Mouse (Mus musculus) forebrain, embryonic 13.5 days (tissue): Measurements from ENCODE around the gene Rftn2. TPM values are rescaled to one million over a fixed set of nuclear protein-coding genes. Genes with fewer than 3 reads are reported as not detected.

Source experiments
- ATAC-seq: fragments of 200-750 bp; cut with Nextera tagmentation; 2 replicates; pipeline ENCODE4 v1.8.0; 2017
- H3K27ac ChIP-seq: fragments of 300-500 bp; sonication (generic); 2 replicates; pipeline ENCODE4 v1.5.1; 2015; ENCODE audit warnings: inconsistent platforms, mild to moderate bottlenecking, moderate library complexity
- H3K27me3 ChIP-seq: fragments of 300-500 bp; sonication (generic); 2 replicates; pipeline ENCODE4 v1.6.1; 2015; ENCODE audit warnings: mild to moderate bottlenecking, inconsistent platforms
- H3K36me3 ChIP-seq: fragments of 300-500 bp; sonication (generic); 2 replicates; pipeline ENCODE4 v1.6.1; 2015; ENCODE audit warnings: mild to moderate bottlenecking, inconsistent platforms; ENCODE audit not compliant: poor library complexity, severe bottlenecking
- H3K4me1 ChIP-seq: fragments of 300-500 bp; sonication (generic); 2 replicates; pipeline ENCODE4 v1.6.1; 2015; ENCODE audit warnings: inconsistent platforms
- H3K4me2 ChIP-seq: fragments of 300-500 bp; sonication (generic); 2 replicates; pipeline ENCODE4 v1.6.1; 2015; ENCODE audit warnings: inconsistent platforms, mild to moderate bottlenecking, moderate library complexity
- H3K4me3 ChIP-seq: fragments of 300-500 bp; sonication (generic); 2 replicates; pipeline ENCODE4 v1.5.1; 2015; ENCODE audit warnings: mild to moderate bottlenecking, inconsistent platforms
- H3K9ac ChIP-seq: fragments of 300-500 bp; sonication (generic); 2 replicates; pipeline ENCODE4 v1.6.1; 2015; ENCODE audit warnings: mild to moderate bottlenecking, inconsistent platforms
- H3K9me3 ChIP-seq: fragments of 300-500 bp; sonication (generic); replicated peaks from 2 replicates; pipeline ENCODE4 v1.6.1; 2016; ENCODE audit warnings: inconsistent platforms
- WGBS: fragments of 180-500 bp; shearing (Covaris S2); methylation state at CpG from one replicate; pipeline ENCODE4 v1.1.7; 2015; 5-methylcytosine and 5-hydroxymethylcytosine counted together
- polyA plus RNA-seq: library from polyadenylated mRNA; unstranded; fragments of >200 nt; fragmentation: Nextera tagmentation; extraction: Ambion mirVana; gene quantifications from 2 replicates; pipeline ENCODE4 v1.2.1, GENCODE M21; 2015

Rftn2 gene
- polyA plus RNA-seq, 1 experiment from 2014 or later = 11.1 TPM

GRCm38 (mm10) chr1:55186592-55187210 lies 39.9 kb downstream of the Rftn2 start:
- WGBS = 18% methylated on average over 11 of the region's 11 CpGs
- Histone ChIP-seq H3K4me2 (no peak overlapping the region), H3K9me3 (no peaks in the 10 kb centered on the region), H3K27me3 (no peaks in the 10 kb centered on the region), H3K36me3 (0 out of 2 replicates have a peak, but pooled peaks cover under 1% of the 10 kb centered on the region), H3K9ac (no peak overlapping the region), H3K27ac (no peak overlapping the region), H3K4me1 (no peaks in the 10 kb centered on the region), H3K4me3 (no peak overlapping the region)
- no peak for ATAC-seq

- no peaks in the 10 kb centered on the region for H3K4me1 ChIP-seq
- H3K9ac ChIP-seq = no peak overlapping the region
- H3K27ac ChIP-seq = no peak overlapping the region
- no peak for ATAC-seq
- H3K4me2 ChIP-seq = no peak overlapping the region
- H3K4me3 ChIP-seq = no peak overlapping the region
- H3K27me3 ChIP-seq = no peaks in the 10 kb centered on the region
- H3K36me3 ChIP-seq = peaks cover 7% of the 10 kb centered on the region
- H3K9me3 ChIP-seq = no peaks in the 10 kb centered on the region
- 86% methylated on average over 6 of the region's 6 CpGs for WGBS
Observed at GRCm38 (mm10) chr1:55185718-55186117, 40.9 kb downstream of the Rftn2 start.

GRCm38 (mm10) chr1:55182392-55182791 lies 44.2 kb downstream of the Rftn2 start:
- Histone ChIP-seq H3K27me3 (no peaks in the 10 kb centered on the region), H3K9ac (no peak overlapping the region), H3K4me1 (no peaks in the 10 kb centered on the region), H3K36me3 (peaks cover 14% of the 10 kb centered on the region), H3K27ac (no peak overlapping the region), H3K9me3 (no peaks in the 10 kb centered on the region), H3K4me2 (no peak overlapping the region), H3K4me3 (no peak overlapping the region)
- ATAC-seq = no peak
- WGBS = 91% methylated on average over 5 of the region's 5 CpGs

DNA sequence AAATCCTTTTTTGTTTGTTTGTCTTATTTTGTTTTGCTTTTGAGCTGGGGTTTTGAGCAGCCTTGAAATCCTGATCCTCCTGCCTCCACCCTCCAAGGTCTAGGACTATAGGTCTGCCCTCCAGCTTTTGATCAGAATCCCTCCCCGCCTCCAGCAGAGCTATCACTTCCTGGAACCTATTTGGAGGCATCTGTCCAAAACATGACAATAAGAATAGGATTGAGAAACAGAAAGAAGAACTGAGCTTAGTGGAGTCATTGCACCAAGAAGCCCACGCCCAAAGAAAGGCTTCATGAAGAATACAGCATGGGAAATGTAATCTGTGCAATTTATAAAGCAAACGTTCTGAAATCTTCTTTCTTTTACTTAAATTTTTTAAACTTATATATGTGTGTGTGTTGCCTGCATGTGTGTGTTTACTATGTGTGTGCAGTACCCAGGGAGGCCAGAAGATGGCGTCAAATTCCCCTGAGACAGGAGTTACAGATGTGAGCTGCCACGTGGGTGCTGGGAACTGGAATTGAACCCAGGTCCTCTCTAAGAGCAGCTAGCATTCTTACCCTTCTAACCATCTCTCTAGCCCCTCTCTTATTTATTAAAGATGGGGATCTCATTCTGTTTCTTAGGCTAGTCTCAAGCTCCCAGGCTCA lies 46.5 kb downstream of the Rftn2 start:
- no peak for ATAC-seq
- H3K9ac ChIP-seq = no peak overlapping the region
- H3K9me3 ChIP-seq = no peaks in the 10 kb centered on the region
- 82% methylated on average over 5 of the region's 5 CpGs for WGBS
- H3K36me3 ChIP-seq = peaks cover 14% of the 10 kb centered on the region
- H3K4me1 ChIP-seq = no peaks in the 10 kb centered on the region
- no peak overlapping the region for H3K4me2 ChIP-seq
- H3K27me3 ChIP-seq = no peaks in the 10 kb centered on the region
- H3K27ac ChIP-seq = no peak overlapping the region
- H3K4me3 ChIP-seq = no peak overlapping the region

DNA sequence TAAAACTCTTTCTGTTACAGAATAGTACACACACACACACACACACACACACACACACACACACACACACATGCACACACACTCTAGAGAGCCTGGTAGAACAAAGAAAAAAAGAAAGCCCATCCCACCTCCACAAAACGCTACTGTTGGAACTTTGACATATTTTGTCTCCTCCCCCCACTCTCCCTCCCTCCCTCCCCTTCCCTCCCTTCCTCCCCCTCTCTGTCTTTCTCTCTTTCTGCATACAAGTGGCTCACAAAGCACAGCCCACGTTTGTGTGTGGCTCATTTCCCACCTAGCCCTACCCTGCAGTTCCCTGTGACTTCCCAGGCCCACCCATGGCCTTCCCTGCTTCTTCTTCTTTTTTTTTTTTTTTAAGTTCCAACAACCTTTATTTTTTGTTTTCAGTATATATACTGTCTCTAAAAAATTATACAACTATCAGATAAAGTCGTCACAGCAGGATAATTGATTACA lies 52.0 kb downstream of the Rftn2 start:
- no peaks in the 10 kb centered on the region for H3K27me3 ChIP-seq

GRCm38 (mm10) chr1:55173720-55174557 lies 52.6 kb downstream of the Rftn2 start:
- H3K9me3 ChIP-seq = peaks cover 5% of the 10 kb centered on the region; the same call in 1 of the 2 replicates
- ATAC-seq = 0 out of 2 replicates have a peak, but pooled peaks have one; percentile 21

More for the DNA sequence above, 52.0 kb downstream of the Rftn2 start:
- Histone ChIP-seq H3K4me3 (no peak overlapping the region), H3K4me2 (no peak overlapping the region), H3K9me3 (no peaks in the 10 kb centered on the region), H3K4me1 (no peaks in the 10 kb centered on the region), H3K9ac (no peak overlapping the region), H3K36me3 (peaks cover 2% of the 10 kb centered on the region; the same call in 1 of the 2 replicates), H3K27ac (no peak overlapping the region)
- 49% methylated on average over 3 of the region's 3 CpGs for WGBS
- ATAC-seq = 0 out of 2 replicates have a peak, but pooled peaks have one; percentile 13

DNA sequence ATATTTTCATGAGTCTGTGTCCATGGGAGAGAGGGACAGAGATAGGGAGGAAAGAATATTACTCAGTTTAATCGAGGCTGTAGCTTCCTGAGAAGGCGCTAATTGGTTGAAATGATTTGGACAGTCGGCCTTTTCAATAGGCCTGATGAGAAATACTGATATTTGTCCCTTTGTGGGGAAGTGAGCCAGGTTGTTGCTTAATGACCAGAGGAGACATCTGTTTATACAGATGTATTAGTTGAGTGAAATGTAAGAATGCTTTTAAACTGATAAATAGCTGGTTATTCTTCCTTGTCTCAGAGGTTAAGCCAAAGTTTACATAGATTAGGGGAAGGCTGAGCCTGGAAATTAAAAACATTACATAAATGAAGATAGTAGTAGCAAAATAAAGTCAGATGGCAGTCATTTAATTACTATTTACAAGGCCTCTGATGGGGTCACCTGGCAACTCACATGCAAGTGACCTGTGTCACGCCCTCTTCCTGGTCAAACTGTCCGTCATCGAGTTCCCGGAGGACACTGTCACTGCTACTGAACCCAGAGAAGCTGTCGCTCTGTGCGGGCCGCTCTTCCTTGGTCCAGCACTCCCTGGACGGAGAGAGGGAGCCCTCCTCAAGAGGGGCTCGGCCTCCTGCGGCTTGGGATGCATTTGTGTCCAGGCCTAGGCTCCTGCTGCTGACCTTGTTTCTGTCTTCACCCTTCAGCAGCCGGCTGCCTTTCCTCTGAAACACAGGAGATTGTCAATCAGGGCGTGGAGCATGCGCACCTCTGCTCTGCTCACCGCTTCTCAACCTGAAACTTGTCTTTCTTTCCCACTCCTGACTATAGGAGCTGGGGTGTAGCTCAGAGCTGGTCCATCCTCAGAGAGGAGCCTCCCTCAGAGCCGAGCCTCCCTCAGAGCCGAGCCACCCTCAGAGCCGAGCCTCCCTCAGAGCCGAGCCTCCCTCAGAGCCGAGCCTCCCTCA lies 54.9 kb downstream of the Rftn2 start:
- H3K27me3 ChIP-seq = no peaks in the 10 kb centered on the region
- peaks cover 9% of the 10 kb centered on the region; the same call in 1 of the 2 replicates for H3K36me3 ChIP-seq
- no peak overlapping the region for H3K9ac ChIP-seq
- H3K9me3 ChIP-seq = peaks cover 5% of the 10 kb centered on the region; the same call in 1 of the 2 replicates
- no peaks in the 10 kb centered on the region for H3K4me1 ChIP-seq
- WGBS = 67% methylated on average over 22 of the region's 22 CpGs
- H3K4me2 ChIP-seq = peak overlapping the region; percentile 38; the same call in 1 of the 2 replicates
- H3K4me3 ChIP-seq = peak overlapping the region; percentile 18; the same call in 1 of the 2 replicates
- 0 out of 2 replicates have a peak, but pooled peaks have one; percentile 36 for ATAC-seq
- no peak overlapping the region for H3K27ac ChIP-seq

More at GRCm38 (mm10) chr1:55173720-55174557, 52.6 kb downstream of the Rftn2 start:
- no peak overlapping the region for H3K27ac ChIP-seq
- H3K36me3 ChIP-seq = peaks cover 9% of the 10 kb centered on the region; the same call in 1 of the 2 replicates
- H3K4me2 ChIP-seq = no peak overlapping the region
- no peaks in the 10 kb centered on the region for H3K4me1 ChIP-seq
- H3K4me3 ChIP-seq = no peak overlapping the region
- 79% methylated on average over 10 of the region's 10 CpGs for WGBS
- no peak overlapping the region for H3K9ac ChIP-seq
- no peaks in the 10 kb centered on the region for H3K27me3 ChIP-seq

DNA sequence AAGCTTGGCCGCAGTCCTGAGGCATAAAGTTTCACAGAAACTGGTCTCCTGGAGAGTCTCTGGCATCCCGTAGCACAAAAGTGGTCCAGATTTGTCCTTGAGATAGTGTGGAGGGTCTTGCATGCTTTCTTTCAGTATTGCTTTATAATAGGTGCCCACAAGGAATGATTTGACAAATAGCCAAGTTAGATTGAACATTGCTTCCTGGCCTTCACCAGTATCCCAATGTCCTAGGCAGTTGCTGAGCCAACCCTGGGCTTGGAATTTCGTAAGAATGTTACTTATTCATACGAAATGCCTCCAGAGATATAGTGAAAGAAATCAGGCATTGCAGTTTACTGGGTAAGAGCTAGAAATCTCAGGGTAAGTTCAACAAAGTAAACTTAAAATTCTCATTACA lies 58.0 kb downstream of the Rftn2 start:
- peaks cover 5% of the 10 kb centered on the region; the same call in 1 of the 2 replicates for H3K9me3 ChIP-seq
- no peaks in the 10 kb centered on the region for H3K27me3 ChIP-seq
- H3K36me3 ChIP-seq = peaks cover 9% of the 10 kb centered on the region; the same call in 1 of the 2 replicates
- H3K4me3 ChIP-seq = no peak overlapping the region
- H3K4me1 ChIP-seq = no peaks in the 10 kb centered on the region
- no peak overlapping the region for H3K4me2 ChIP-seq
- ATAC-seq = no peak
- 96% methylated on average over 4 of the region's 4 CpGs for WGBS
- H3K27ac ChIP-seq = no peak overlapping the region
- no peak overlapping the region for H3K9ac ChIP-seq

DNA sequence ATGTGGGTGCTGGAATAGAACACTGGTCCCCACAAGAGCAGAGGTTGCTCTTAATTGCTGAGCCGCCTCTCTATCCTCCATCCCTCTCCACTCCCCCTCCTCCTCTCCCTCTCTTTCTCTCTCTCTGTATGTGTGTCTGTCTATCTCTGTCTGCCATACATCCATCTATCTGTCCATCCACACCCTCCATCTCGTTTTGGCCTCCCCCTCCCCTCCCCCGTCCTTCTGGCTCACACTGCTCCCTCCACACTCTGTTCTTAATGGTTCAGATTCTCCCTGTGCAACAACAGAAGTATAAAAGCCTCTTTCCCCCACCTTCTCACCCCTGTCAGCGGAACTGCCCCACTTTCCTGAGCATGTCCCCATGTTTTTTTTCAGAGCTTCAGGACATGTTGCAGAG lies 59.0 kb downstream of the Rftn2 start:
- no peak overlapping the region for H3K9ac ChIP-seq
- peaks cover 5% of the 10 kb centered on the region; the same call in 1 of the 2 replicates for H3K9me3 ChIP-seq
- H3K4me3 ChIP-seq = no peak overlapping the region
- 85% methylated on average over 4 of the region's 4 CpGs for WGBS
- peaks cover 9% of the 10 kb centered on the region; the same call in 1 of the 2 replicates for H3K36me3 ChIP-seq
- no peaks in the 10 kb centered on the region for H3K4me1 ChIP-seq
- H3K4me2 ChIP-seq = no peak overlapping the region
- no peak overlapping the region for H3K27ac ChIP-seq
- no peaks in the 10 kb centered on the region for H3K27me3 ChIP-seq
- ATAC-seq = no peak

GRCm38 (mm10) chr1:55164005-55164404 lies 62.6 kb downstream of the Rftn2 start:
- 0 out of 2 replicates have a peak, but pooled peaks cover 1% of the 10 kb centered on the region for H3K36me3 ChIP-seq
- peaks cover under 1% of the 10 kb centered on the region; the same call in 1 of the 2 replicates for H3K9me3 ChIP-seq
- no peak overlapping the region for H3K4me2 ChIP-seq
- 70% methylated on average over 5 of the region's 5 CpGs for WGBS
- H3K9ac ChIP-seq = no peak overlapping the region
- H3K4me3 ChIP-seq = no peak overlapping the region
- no peaks in the 10 kb centered on the region for H3K27me3 ChIP-seq
- no peak for ATAC-seq
- 0 out of 2 replicates have a peak, but pooled peaks cover 3% of the 10 kb centered on the region for H3K4me1 ChIP-seq
- H3K27ac ChIP-seq = no peak overlapping the region

DNA sequence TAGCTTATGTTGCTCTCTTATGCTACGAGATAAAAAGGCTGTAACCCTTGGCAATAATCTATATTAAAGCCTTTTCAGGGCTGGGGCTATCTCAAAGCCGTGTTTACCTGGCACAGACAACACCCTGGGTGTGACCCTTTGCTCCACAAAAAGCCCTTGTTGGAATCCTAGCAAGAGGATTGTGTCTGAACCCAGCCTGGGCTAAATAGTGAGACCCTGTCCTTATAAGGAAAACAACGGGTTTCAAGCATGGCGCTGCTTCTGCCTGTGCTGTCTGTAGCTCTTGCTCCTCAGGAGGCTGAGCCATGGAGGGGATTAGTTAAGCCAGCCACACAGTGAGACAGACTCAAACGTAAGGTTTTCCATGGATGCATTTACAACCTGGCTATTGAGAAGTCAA lies 63.8 kb downstream of the Rftn2 start:
- ATAC-seq = no peak
- H3K4me3 ChIP-seq = no peak overlapping the region
- no peak overlapping the region for H3K4me2 ChIP-seq
- no peaks in the 10 kb centered on the region for H3K27me3 ChIP-seq
- H3K4me1 ChIP-seq = 0 out of 2 replicates have a peak, but pooled peaks cover 3% of the 10 kb centered on the region
- H3K36me3 ChIP-seq = peaks cover 10% of the 10 kb centered on the region; the same call in 1 of the 2 replicates
- H3K9ac ChIP-seq = no peak overlapping the region
- H3K9me3 ChIP-seq = no peaks in the 10 kb centered on the region
- WGBS = 56% methylated on average over 5 of the region's 5 CpGs
- H3K27ac ChIP-seq = no peak overlapping the region
